Mouse (Mus musculus) midbrain, embryonic 14.5 days (tissue): ENCODE results near the gene Zbtb18. TPM values are rescaled to one million over a fixed set of nuclear protein-coding genes. Genes with fewer than 3 reads are reported as not detected.

Experiments used
- ATAC-seq: fragments of 200-750 bp; cut with Nextera tagmentation; 2 replicates; pipeline ENCODE4 v1.8.0; 2017; ENCODE audit warnings: moderate number of reproducible peaks, moderate library complexity; ENCODE audit not compliant: low FRiP score, low TSS enrichment
- DNase-seq: peaks from one replicate; pipeline ENCODE4 v3.0.0-alpha.2; 2015
- H3K27ac ChIP-seq: fragments of 300-500 bp; sonication (generic); replicated peaks from 2 replicates; pipeline ENCODE4 v1.5.1; 2014; ENCODE audit warnings: mild to moderate bottlenecking, low read depth, low read length, moderate library complexity
- H3K27me3 ChIP-seq: fragments of 300-500 bp; sonication (generic); 2 replicates; pipeline ENCODE4 v1.6.1; 2014; ENCODE audit warnings: low read length, control low read depth, mixed read lengths; ENCODE audit not compliant: control insufficient read depth, insufficient read depth
- H3K36me3 ChIP-seq: fragments of 300-500 bp; sonication (generic); 2 replicates; pipeline ENCODE4 v1.6.1; 2014; ENCODE audit warnings: low read length, control low read depth; ENCODE audit not compliant: control insufficient read depth, insufficient read depth
- H3K4me1 ChIP-seq: fragments of 300-500 bp; sonication (generic); 2 replicates; pipeline ENCODE4 v1.6.1; 2014; ENCODE audit warnings: mild to moderate bottlenecking, antibody characterized with exemption, low read length, control low read depth; ENCODE audit not compliant: control insufficient read depth, insufficient read depth
- H3K4me2 ChIP-seq: fragments of 300-500 bp; sonication (generic); 2 replicates; pipeline ENCODE4 v1.6.1; 2014; ENCODE audit warnings: mild to moderate bottlenecking, low read length, moderate library complexity
- H3K4me3 ChIP-seq: fragments of 300-500 bp; sonication (generic); replicated peaks from 2 replicates; pipeline ENCODE4 v1.5.1; 2014; ENCODE audit warnings: low read depth, low read length
- H3K9ac ChIP-seq: fragments of 300-500 bp; sonication (generic); replicated peaks from 2 replicates; pipeline ENCODE4 v1.6.1; 2014; ENCODE audit warnings: mild to moderate bottlenecking, low read length, moderate library complexity
- H3K9me3 ChIP-seq: fragments of 300-500 bp; sonication (generic); 2 replicates; pipeline ENCODE4 v1.6.1; 2016; ENCODE audit warnings: low read length, control low read depth, mixed read lengths; ENCODE audit not compliant: control insufficient read depth
- WGBS: fragments of 180-500 bp; shearing (Covaris S2); extraction: QIAGEN DNeasy Blood & Tissue Kit; methylation state at CpG from one replicate; pipeline ENCODE4 v1.1.7; 2014; 5-methylcytosine and 5-hydroxymethylcytosine counted together
- polyA plus RNA-seq: library from polyadenylated mRNA; unstranded; fragments of >200 nt; fragmentation: Nextera tagmentation; extraction: Ambion mirVana; gene quantifications from 2 replicates; pipeline ENCODE4 v1.2.1, GENCODE M21; 2014

Gene Zbtb18
- polyA plus RNA-seq, 1 experiment from 2014 or later = 11.9 TPM

- Histone ChIP-seq H3K9me3 (no peaks in the 10 kb centered on the region), H3K4me3 (no peak overlapping the region), H3K9ac (no peak overlapping the region), H3K27me3 (no peaks in the 10 kb centered on the region), H3K4me2 (no peak overlapping the region), H3K27ac (no peak overlapping the region), H3K4me1 (no peaks in the 10 kb centered on the region), H3K36me3 (no peaks in the 10 kb centered on the region)
- ATAC-seq (no peak), DNase-seq (no peak)
- WGBS = 78% methylated on average over 5 of the region's 5 CpGs
These were observed 14.3 kb upstream of the Zbtb18 start for GRCm38 (mm10) chr1:177427862-177428261.

GRCm38 (mm10) chr1:177428338-177428737 is 13.8 kb upstream of the Zbtb18 start:
- WGBS = 83% methylated on average over 14 of the region's 14 CpGs
- no peaks in the 10 kb centered on the region for H3K4me1 ChIP-seq
- ATAC-seq (no peak), DNase-seq (no peak)
- no peak overlapping the region for H3K4me3 ChIP-seq
- no peaks in the 10 kb centered on the region for H3K27me3 ChIP-seq
- no peak overlapping the region for H3K4me2 ChIP-seq
- no peaks in the 10 kb centered on the region for H3K9me3 ChIP-seq
- H3K9ac ChIP-seq = no peak overlapping the region
- no peak overlapping the region for H3K27ac ChIP-seq
- H3K36me3 ChIP-seq = no peaks in the 10 kb centered on the region

- ATAC-seq (no peak), DNase-seq (no peak)
- Histone ChIP-seq H3K27me3 (no peaks in the 10 kb centered on the region), H3K4me3 (no peak overlapping the region), H3K9ac (no peak overlapping the region), H3K9me3 (no peaks in the 10 kb centered on the region), H3K4me2 (no peak overlapping the region), H3K27ac (no peak overlapping the region), H3K4me1 (no peaks in the 10 kb centered on the region), H3K36me3 (no peaks in the 10 kb centered on the region)
- WGBS = 83% methylated on average over 4 of the region's 4 CpGs
These were observed 13.1 kb upstream of the Zbtb18 start for GRCm38 (mm10) chr1:177429067-177429466.

GRCm38 (mm10) chr1:177440411-177440810 is 1.7 kb upstream of the Zbtb18 start:
- H3K36me3 ChIP-seq = no peaks in the 10 kb centered on the region
- H3K27me3 ChIP-seq = no peaks in the 10 kb centered on the region
- H3K9ac ChIP-seq = no peak overlapping the region
- no peak for DNase-seq
- ATAC-seq = no peak
- H3K27ac ChIP-seq = peak overlapping the region; percentile 93; the same call in 1 of the 2 replicates
- 5% methylated on average over 2 of the region's 2 CpGs for WGBS
- no peaks in the 10 kb centered on the region for H3K9me3 ChIP-seq
- H3K4me1 ChIP-seq = peaks cover 16% of the 10 kb centered on the region
- peak overlapping the region; percentile 71; the same call in 1 of the 2 replicates for H3K4me2 ChIP-seq
- no peak overlapping the region for H3K4me3 ChIP-seq

- no peak for ATAC-seq
- H3K4me1 ChIP-seq = peaks cover 16% of the 10 kb centered on the region
- peak overlapping the region; percentile 71 for H3K4me2 ChIP-seq
- peak overlapping the region; percentile 73 for H3K4me3 ChIP-seq
- DNase-seq = no peak
- H3K36me3 ChIP-seq = no peaks in the 10 kb centered on the region
- no peaks in the 10 kb centered on the region for H3K27me3 ChIP-seq
- under 1% methylated on average over 6 of the region's 6 CpGs for WGBS
- H3K27ac ChIP-seq = peak overlapping the region; percentile 93
- H3K9me3 ChIP-seq = no peaks in the 10 kb centered on the region
- peak overlapping the region; percentile 62; the same call in 1 of the 2 replicates for H3K9ac ChIP-seq
These were observed 1.1 kb upstream of the Zbtb18 start for GRCm38 (mm10) chr1:177440981-177441491.

GRCm38 (mm10) chr1:177441492-177442195 is 507 bp upstream of the Zbtb18 start:
- H3K36me3 ChIP-seq = no peaks in the 10 kb centered on the region
- no peaks in the 10 kb centered on the region for H3K27me3 ChIP-seq
- peak; percentile 99 for DNase-seq
- H3K9me3 ChIP-seq = no peaks in the 10 kb centered on the region
- H3K27ac ChIP-seq = peak overlapping the region; percentile 99
- H3K4me1 ChIP-seq = peaks cover 16% of the 10 kb centered on the region
- under 1% methylated on average over 60 of the region's 87 CpGs for WGBS
- peak overlapping the region; percentile 71 for H3K4me2 ChIP-seq
- peak overlapping the region; percentile 62; the same call in 1 of the 2 replicates for H3K9ac ChIP-seq
- H3K4me3 ChIP-seq = peak overlapping the region; percentile 73
- peak; percentile 99 for ATAC-seq

- Histone ChIP-seq H3K4me3 (peak overlapping the region; percentile 62), H3K4me2 (peak overlapping the region; percentile 89), H3K27me3 (no peaks in the 10 kb centered on the region), H3K4me1 (peaks cover 29% of the 10 kb centered on the region), H3K27ac (peak overlapping the region; percentile 99), H3K36me3 (peaks cover 7% of the 10 kb centered on the region), H3K9me3 (no peaks in the 10 kb centered on the region), H3K9ac (peak overlapping the region; percentile 89)
- DNase-seq (peak; percentile 65), ATAC-seq (no peak)
- under 1% methylated on average over 56 of the region's 62 CpGs for WGBS
These were observed 921 bp downstream of the Zbtb18 start for GRCm38 (mm10) chr1:177442821-177443723.

GRCm38 (mm10) chr1:177443724-177444482 is 1.8 kb downstream of the Zbtb18 start:
- peaks cover 15% of the 10 kb centered on the region for H3K36me3 ChIP-seq
- H3K9ac ChIP-seq = peak overlapping the region; percentile 89
- peaks cover 35% of the 10 kb centered on the region for H3K4me1 ChIP-seq
- H3K9me3 ChIP-seq = no peaks in the 10 kb centered on the region
- DNase-seq (no peak), ATAC-seq (no peak)
- 12% methylated on average over 9 of the region's 9 CpGs for WGBS
- no peaks in the 10 kb centered on the region for H3K27me3 ChIP-seq
- H3K4me2 ChIP-seq = peak overlapping the region; percentile 89
- peak overlapping the region; percentile 62 for H3K4me3 ChIP-seq
- peak overlapping the region; percentile 99 for H3K27ac ChIP-seq
